ENCODE assay signal across 10 mouse cellular contexts in the genomic region with DNA sequence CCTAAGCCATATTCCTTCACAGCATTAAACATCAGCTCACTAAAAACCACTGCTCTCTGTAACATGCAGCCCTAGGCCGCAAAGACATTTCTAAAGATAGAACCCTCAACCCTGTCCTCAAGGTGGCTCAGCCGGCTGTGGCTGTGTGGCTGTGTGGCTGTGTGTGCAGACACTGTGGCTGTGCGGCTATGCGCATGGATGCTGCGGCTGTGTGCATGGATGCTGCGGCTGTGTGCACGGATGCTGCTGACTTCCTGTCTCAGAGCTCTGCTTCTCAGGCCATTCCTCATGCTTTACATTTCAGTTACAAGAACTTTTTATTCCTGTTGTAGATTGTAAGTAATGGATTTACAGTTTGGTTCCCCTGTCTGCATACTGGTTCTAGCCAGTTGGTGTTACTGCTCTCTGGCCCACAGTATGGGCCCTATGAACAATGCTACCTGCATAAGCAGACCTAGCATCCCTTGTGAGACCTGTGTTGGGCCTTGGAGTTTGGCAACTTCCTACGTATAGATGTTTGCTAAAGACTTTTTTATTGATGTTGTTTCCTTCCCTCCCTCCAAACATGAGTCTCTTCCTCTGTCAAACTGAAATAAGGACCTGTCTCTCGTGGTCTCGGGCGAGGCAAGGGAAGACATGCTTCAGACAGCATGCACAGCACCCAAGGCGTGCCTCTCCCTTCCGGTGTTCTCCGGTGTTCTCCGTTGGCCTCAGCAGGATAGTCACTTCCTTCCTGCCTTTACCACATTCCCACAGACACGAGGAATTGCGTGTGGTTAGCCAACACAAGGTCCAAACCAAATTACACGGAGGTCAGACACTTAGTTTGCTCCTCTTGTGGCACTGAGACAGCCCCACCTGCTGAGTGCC.
DNase-seq lines count a peak whose midpoint lies in the region; ATAC-seq and TF ChIP-seq lines count a peak whose summit lies in the region.
"Had no signal": no experiment of that assay in that cellular context is flagged by ENCODE, and none has a peak within 500 bp of the region (broad histone marks: within the 10 kb centered on the region; RNA-seq: fewer than 3 reads in every experiment).

No protein-coding gene starts in this region.

- no peak overlapping the region for H3K4me2 ChIP-seq in lung, postnatal 0 days (replicated peaks; ENCODE audit: low read depth, low read length)
- no peak overlapping the region for H3K4me2 ChIP-seq in forebrain, embryonic 14.5 days (ENCODE audit: low read length)

- ATAC-seq in lung, postnatal 0 days, result peak; percentile 69
- ATAC-seq in forebrain, embryonic 14.5 days, result no peak
- peak; percentile 49 for ATAC-seq in megakaryocyte progenitor cell, adult 5-6 weeks (replicated peaks; ENCODE audit: poor library complexity)

- H3K27ac ChIP-seq in lung, postnatal 0 days (ENCODE audit: low read length), result no peak overlapping the region
- H3K27ac ChIP-seq in forebrain, embryonic 14.5 days (ENCODE audit: low read depth, low read length), result peak overlapping the region; percentile 97

- no peak overlapping the region for H3K4me3 ChIP-seq in lung, postnatal 0 days (ENCODE audit: low read depth, low read length)
- no peak overlapping the region for H3K4me3 ChIP-seq in forebrain, embryonic 14.5 days (ENCODE audit: low read depth, low read length)

- peak; percentile 48 for DNase-seq in lung, postnatal 0 days (ENCODE audit: low spot score)
- DNase-seq in lung, postnatal 14 days, result no peak
- DNase-seq in forebrain, embryonic 14.5 days (ENCODE audit: low spot score), result no peak
- peak; percentile 35 to 51 for DNase-seq in thymus, postnatal 10 days (ENCODE audit: low spot score in 2 of 2)
- no peak for DNase-seq in gastrocnemius, adult 8-10 months (ENCODE audit: low spot score in 2 of 2)
- no peak for DNase-seq in kidney, adult 8-10 months
- no peak for DNase-seq in left cerebral cortex, adult 18-20 months (ENCODE audit: low spot score in 2 of 2)
- DNase-seq: heart, postnatal 10 days had no signal

- peaks cover 6% of the 10 kb centered on the region; the same call in 1 of the 2 replicates for H3K4me1 ChIP-seq in lung, postnatal 0 days (ENCODE audit: insufficient read depth, low read depth, low read length)
- H3K4me1 ChIP-seq in forebrain, embryonic 14.5 days (ENCODE audit: control insufficient read depth, insufficient read depth, low read length), result peaks cover 59% of the 10 kb centered on the region

- no peak overlapping the region for H3K9ac ChIP-seq in lung, postnatal 0 days (replicated peaks; ENCODE audit: low read depth)
- H3K9ac ChIP-seq in forebrain, embryonic 14.5 days (ENCODE audit: low read length), result no peak overlapping the region

- TF ChIP-seq EP300 in lung, postnatal 0 days (IDR thresholded peaks at IDR 0.05), result peak; percentile 68; the same call in 1 of the 2 replicates

- WGBS in lung, postnatal 0 days, result 64% methylated on average over 18 of the region's 18 CpGs
- 82% methylated on average over 18 of the region's 18 CpGs for WGBS in forebrain, embryonic 14.5 days

- no peaks in the 10 kb centered on the region for H3K9me3 ChIP-seq in lung, postnatal 0 days (ENCODE audit: low read length)
- no peaks in the 10 kb centered on the region for H3K9me3 ChIP-seq in forebrain, embryonic 14.5 days (replicated peaks; ENCODE audit: control insufficient read depth, low read length)

- no peaks in the 10 kb centered on the region for H3K36me3 ChIP-seq in lung, postnatal 0 days (ENCODE audit: insufficient read depth, low read length)
- no peaks in the 10 kb centered on the region for H3K36me3 ChIP-seq in forebrain, embryonic 14.5 days (ENCODE audit: control insufficient read depth, insufficient read depth, low read length)

- H3K27me3 ChIP-seq in lung, postnatal 0 days (replicated peaks; ENCODE audit: insufficient read depth, low read length), result no peaks in the 10 kb centered on the region
- H3K27me3 ChIP-seq in forebrain, embryonic 14.5 days (replicated peaks; ENCODE audit: control insufficient read depth, insufficient read depth, low read length), result no peaks in the 10 kb centered on the region
- H3K27me3 ChIP-seq: CH12.LX had no signal

- no peak for TF ChIP-seq CTCF in lung, postnatal 0 days (IDR thresholded peaks at IDR 0.05)

Comparison
In these comparisons a context has a peak if more than half of its experiments do, and no peak if none do; other contexts are left out.
1. DNase-seq: peak in lung, postnatal 0 days (single experiment) and thymus, postnatal 10 days (2 of 2); none in lung, postnatal 14 days (single experiment), forebrain, embryonic 14.5 days (single experiment), gastrocnemius, adult 8-10 months (0 of 2), kidney, adult 8-10 months (0 of 2) and left cerebral cortex, adult 18-20 months (0 of 2).